Mouse (Mus musculus) liver (tissue): ENCODE data around the gene Rhou.

Experiments
- DNase-seq: peaks from one replicate; pipeline ENCODE4 v3.0.0-alpha.2; 2020; ENCODE audit warnings: mixed read lengths

The Rhou gene

DNA sequence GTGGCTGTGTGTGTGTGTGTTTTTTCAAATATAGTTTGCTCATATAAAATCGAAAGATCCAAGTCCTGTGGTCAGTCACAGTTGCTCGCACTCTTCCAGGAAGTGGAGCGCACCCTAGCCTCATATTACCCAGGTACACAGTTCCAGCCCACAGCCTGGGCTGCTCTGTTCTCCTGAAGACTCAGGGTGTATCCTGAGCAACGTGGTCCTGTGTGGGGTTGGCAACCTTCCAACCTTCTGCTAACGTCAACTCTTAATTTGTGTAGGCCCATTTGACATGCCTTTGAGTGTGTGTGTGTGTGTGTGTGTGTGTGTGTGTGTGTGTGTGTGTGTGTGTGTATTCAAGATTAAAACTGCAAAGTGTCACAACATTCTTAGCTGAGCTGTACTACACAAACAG, 43.6 kb downstream of the Rhou start:
- no peak for DNase-seq

- DNase-seq: no peak
These were observed 46.8 kb downstream of the Rhou start for GRCm38 (mm10) chr8:123700399-123701070.

DNA sequence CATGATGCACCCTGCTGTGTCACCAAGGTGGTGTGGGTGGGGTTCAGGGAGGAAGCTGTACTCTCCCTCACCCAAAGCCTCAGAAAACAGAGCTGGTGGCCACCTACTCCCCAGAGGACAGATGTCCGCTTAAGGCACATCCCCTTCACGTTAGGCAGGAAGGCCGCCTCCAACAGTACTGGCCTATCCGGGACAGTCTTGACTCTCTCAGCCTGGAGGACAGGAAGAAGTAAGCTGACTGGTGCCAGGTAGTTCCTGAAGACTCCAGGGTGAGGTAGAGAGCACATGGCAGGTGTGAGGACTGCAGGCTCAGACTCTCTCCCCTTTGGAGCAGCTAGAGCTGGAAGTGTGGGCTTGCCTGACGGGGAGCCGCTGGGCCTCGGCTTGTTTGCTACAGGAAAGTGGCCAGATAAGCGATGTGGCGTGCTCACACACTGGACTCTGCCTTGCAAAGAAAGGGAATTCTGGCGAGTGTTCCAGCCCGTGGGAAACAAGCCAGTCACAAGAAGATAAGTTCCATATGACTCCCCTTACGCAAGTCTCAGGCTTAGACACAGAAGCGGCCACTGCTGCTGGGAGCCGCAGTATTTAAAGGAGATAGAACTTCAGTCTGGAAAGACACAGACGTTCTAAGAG, 48.3 kb downstream of the Rhou start:
- DNase-seq: peak; percentile 21

DNA sequence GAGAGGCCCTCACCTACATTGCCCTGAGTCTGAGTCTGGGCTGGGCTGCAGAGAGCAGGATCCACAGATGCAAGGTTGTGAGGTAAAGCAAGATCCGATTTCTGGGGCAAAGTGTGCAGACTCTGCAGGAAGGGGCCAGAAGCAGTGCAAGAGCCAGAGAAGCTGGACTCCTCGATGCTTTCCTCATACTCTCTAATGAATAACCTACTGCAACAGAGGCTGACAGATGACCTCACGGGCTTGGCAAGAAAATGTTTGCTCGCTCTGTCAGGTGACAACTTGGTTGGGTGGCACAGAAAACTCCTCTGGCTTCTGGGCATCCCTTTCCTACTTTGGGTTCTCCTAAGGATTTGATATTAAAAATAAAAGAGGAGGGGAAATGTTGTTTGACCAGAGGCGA, 51.6 kb downstream of the Rhou start:
- DNase-seq: no peak

GRCm38 (mm10) chr8:123707137-123707536, 53.4 kb downstream of the Rhou start:
- DNase-seq: no peak

GRCm38 (mm10) chr8:123708729-123709128, 55.0 kb downstream of the Rhou start:
- DNase-seq: no peak

- DNase-seq: peak; percentile 32
These were observed 56.6 kb downstream of the Rhou start for GRCm38 (mm10) chr8:123710335-123710734.
